24 mouse cellular contexts compared by ENCODE assay signal in genomic region chr12:86958558-86958957, GRCm38 (mm10). TPM values are rescaled to one million over a fixed set of nuclear protein-coding genes. Genes with fewer than 3 reads are reported as not detected.
"Had no signal": no experiment of that assay in that cellular context is flagged by ENCODE, and none has a peak within 500 bp of the region (broad histone marks: within the 10 kb centered on the region; RNA-seq: fewer than 3 reads in every experiment).

No protein-coding gene starts in this region.

- H3K9me3 ChIP-seq: limb, embryonic 12.5 days; limb, embryonic 15.5 days; lung, embryonic 15.5 days; megakaryocyte, embryonic 14.5 days; midbrain, embryonic 10.5 days; midbrain, embryonic 13.5 days; neural tube, embryonic 13.5 days had no signal

- H3K4me1 ChIP-seq: limb, embryonic 12.5 days; limb, embryonic 15.5 days; lung, embryonic 15.5 days; midbrain, embryonic 13.5 days; neural tube, embryonic 13.5 days had no signal

- H3K27ac ChIP-seq: kidney, postnatal 0 days; limb, embryonic 12.5 days; limb, embryonic 15.5 days; liver, embryonic 14.5 days; lung, embryonic 15.5 days; midbrain, embryonic 10.5 days; midbrain, embryonic 13.5 days; neural tube, embryonic 13.5 days had no signal

- DNase-seq: kidney, postnatal 25 days; left cerebral cortex, postnatal 4 days; liver, postnatal 0 days; lung, postnatal 10 days; lung, postnatal 36 days; thymus, adult 18-20 months; thymus, postnatal 36 days had no signal

- H3K4me3 ChIP-seq: limb, embryonic 12.5 days; limb, embryonic 15.5 days; lung, embryonic 15.5 days; megakaryocyte, embryonic 14.5 days; midbrain, embryonic 10.5 days; midbrain, embryonic 13.5 days; myocyte; neural tube, embryonic 13.5 days had no signal

- H3K27me3 ChIP-seq: limb, embryonic 12.5 days; limb, embryonic 15.5 days; lung, embryonic 15.5 days; megakaryocyte, embryonic 14.5 days; midbrain, embryonic 13.5 days; neural tube, embryonic 13.5 days had no signal

- H3K4me2 ChIP-seq: limb, embryonic 12.5 days; limb, embryonic 15.5 days; liver, embryonic 11.5 days; lung, embryonic 15.5 days; midbrain, embryonic 13.5 days; neural tube, embryonic 13.5 days had no signal

- H3K9ac ChIP-seq: limb, embryonic 12.5 days; limb, embryonic 15.5 days; liver, embryonic 14.5 days; liver, postnatal 0 days; lung, embryonic 15.5 days; midbrain, embryonic 13.5 days; neural tube, embryonic 13.5 days had no signal

- ATAC-seq: liver, postnatal 0 days; midbrain, embryonic 13.5 days; midbrain, embryonic 16.5 days had no signal

RNA-seq across cellular contexts. Expression of gene Zdhhc22, which starts 31.7 kb away (rescaled TPM):
- total RNA-seq: neutrophil, adult 5-6 weeks had no signal
- polyA plus RNA-seq: large intestine, adult 2 months; limb, embryonic 15.5 days; liver, embryonic 14.5 days; liver, postnatal 0 days; spleen, adult 2 months; testis, adult 2 months; urinary bladder, adult 2 months had no signal
